Mouse (Mus musculus): ENCODE measurements at regions not wholly inside any gene's neighbourhood (a gene's known extent, or its start where the extent isn't known, plus 50 kb on each side); places are given as distances from the start of the nearest gene placed in this dataset.

DNA sequence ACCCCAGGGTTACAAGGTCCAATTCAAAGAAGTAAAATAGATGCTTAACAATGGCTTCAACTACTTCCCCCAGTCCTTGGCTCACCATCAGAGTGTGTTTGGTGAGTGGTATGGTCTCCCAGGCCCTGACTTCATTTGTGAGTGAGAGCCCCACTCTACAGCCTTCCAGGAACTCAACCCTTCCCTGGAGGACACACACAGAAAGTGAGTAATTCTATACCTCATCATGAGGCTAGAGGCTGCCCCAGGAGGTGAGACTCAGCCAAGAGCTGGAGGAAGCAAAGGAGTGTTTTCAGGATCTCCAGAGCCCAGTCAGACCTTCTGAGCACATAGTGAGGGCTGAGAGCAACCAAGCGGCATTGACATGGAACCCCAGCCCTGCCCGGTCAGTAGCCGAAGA is 200.6 kb downstream of the Xxylt1 start:
- no peak for DNase-seq

DNA sequence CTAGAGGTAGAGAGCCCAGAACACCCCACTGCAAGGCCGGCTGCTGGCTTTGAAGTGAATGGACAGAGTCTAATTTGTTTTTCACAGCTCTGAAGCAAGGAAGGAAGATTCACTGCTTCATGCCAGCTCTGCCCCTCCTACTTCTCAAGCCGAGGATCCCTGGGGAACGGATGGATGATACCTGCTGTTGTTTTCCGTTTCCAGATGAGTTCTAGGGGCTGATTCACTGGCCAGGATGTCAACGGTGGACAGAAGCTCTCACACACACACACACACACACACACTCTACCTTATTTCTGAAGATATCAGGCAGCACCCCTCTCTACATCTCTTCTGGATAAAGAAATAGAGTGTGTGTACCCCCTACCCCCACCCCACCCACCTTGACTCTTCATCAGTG is 200.0 kb downstream of the Xxylt1 start:
- peak; percentile 38 for DNase-seq

DNA sequence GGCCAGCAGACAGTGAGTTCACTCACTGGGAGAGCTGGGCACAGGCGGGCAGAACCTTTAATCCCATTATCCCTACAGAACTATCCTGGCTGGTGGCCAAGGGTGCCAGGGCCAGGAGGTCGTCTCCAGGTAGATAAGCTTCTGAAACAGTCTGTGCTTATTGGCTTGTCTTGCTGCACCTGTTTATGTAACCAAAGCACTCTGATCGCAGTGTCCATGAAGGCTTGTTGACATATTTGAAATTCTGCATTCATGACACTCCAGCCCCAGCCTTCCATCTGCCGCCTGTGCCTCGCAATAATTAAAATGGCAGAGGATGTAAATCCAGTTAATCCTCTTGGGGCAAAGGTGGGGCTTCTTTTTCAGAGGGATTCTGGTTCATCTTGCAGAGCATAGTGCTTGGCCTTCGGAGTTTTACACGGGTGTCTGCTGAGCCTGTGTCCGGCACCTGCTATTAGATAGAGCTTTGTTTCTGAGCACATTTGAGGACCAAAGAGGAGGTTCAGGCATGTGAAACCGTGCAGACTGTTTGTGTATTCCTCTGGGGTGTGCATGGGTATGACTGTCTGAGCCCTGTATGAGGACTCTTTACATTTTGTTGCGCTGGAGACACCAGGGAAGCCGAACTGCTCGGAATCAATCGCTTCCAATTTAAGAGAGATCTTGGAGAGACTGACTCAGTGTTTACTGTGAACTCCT is 197.6 kb downstream of the Xxylt1 start:
- peak; percentile 22 for DNase-seq

DNA sequence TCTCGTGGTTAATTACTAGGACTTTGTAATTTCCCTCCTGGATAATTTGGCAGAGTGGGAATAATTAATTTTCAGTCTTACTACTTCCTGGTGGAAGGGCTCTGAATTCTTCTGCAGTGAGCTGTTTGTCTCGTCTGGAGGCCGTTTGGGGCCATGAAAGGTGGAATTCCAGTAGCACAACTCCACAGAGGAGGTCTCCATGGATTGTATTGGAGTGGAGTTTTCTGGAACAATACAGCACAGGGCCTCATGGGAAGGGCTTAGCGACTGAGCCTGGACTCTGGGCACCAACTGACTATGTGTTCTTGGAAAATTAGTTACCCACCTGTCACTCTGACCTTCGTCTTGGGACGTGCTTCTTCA is 197.1 kb downstream of the Xxylt1 start:
- DNase-seq = peak; percentile 48

DNA sequence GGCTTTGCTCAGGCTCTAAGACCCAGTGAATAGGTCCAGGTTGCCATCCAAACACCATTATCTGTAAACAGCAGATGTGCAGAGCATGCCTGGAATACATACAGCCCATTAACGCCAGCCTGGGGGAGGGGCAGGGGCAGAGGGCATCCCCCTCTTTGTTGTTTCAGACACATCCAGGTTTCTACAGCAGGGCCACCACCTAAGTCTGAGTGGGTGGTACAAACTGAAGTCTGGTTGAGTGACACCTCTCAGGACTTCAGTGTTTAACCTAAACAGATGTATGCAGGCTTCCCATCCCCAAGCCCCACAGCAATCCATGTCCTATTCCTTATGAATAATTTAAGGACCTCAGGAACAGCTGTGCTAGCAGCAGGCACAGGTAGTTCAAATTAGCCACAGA is 194.2 kb downstream of the Xxylt1 start:
- no peak for DNase-seq

DNA sequence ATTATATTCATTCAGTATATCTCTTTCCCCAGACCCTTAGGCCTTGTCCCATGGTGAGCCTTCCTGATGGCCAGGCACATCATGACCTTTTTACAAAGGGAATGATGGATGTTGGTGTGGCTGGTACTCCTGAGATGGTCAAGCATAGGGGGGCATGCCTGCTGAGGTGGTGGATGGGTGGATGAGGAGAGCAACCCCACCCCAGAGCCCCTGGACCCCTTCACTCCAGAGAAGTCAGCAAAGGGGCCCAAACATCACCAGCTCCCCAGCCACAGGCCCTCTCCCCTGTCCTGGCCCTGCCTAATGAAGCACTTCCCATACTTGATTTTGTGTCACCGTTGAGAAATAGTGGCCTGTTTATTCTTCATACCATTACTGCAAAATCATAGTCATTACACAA is 193.7 kb downstream of the Xxylt1 start:
- no peak for DNase-seq

DNA sequence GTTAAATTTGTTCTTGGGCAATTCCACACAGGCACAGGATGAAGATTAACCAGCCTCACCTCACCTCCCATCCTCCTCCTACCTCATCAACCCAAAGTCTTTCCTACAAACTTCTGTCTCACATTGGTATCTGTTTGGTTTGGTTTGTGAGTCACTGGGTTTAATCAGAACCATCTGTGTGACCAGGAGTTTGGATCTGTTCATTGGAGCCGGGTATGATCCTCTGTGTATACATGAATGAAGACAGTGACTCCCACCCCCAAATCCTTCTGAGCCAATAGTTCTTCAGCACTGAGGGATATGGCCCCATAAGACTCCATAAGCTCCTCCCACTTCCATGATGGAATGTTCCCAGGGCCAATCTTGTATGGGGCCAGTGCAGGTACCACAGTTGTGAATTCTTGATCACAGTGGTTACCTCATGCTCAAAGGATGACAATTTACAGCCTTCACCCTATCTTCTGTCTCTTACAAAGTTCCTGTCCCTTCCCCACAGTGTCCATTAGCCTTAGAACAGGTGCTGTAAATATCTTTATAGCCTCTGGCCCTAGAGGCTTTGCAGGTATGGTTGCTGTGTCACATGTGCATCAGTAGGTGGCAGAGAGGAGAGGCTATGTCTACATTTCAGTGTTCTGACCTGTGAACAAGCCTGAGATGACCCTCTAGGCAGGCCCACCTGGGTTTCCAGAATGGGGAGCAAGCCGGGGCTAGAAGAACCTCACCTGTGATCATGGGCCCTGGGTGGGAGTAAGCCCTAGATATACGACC is 192.5 kb downstream of the Xxylt1 start:
- no peak for DNase-seq

DNA sequence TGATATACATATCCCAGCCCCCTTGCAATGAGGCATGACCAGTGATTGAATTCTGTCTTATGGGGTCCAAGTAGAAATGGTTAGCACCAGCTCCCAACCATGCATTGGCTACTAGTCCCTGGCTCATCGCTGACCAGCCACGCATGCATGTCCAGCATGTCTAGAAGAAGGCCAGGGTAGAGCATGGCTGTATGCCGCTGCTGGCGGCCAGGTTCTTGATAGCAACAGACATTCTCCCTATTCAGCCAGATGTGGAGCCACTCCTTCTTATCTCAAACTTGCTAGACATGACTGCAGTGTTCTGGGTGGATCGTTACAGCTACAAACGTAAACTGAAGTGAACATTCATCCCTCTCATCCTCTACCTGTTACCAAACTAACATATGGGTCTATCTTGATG is 188.6 kb downstream of the Xxylt1 start:
- DNase-seq = no peak

DNA sequence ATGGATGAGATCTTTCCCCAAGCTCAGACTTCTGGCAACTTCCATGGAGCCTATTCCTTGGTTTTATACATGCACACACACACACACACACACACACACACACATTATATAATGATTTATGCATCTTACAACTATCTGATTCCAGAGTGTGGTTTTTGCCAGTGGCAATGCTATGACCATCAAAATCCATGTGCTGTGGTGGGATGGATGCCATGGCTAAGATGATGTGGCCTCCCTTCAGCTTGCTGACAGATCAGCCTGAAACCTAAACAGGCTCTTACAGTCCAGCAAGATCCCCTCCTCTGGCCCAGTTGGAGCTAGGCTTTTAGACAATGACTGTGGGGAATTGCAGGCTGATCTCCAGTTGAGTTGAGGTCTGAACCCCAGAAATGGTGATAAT is 187.1 kb downstream of the Xxylt1 start:
- no peak for DNase-seq

DNA sequence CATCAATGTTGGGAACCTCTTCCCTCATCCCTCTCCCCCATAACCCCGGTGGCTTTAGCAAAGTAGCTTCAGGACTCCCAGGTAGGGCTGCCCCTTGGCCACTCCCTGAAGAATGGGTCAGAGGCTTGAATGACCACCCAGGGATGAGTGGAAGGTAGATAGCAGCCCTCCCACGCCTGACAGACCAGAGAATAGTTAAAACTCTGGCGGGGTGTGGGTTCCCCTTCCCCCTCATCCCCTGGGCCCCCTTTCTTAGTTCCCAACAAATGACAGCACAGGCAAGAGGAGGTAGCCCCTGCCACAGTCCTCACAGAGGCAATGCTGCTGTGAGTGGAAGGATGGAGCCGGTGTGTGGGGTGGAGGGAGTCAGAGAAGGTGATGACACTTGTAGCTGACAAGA is 186.2 kb downstream of the Xxylt1 start:
- no peak for DNase-seq

DNA sequence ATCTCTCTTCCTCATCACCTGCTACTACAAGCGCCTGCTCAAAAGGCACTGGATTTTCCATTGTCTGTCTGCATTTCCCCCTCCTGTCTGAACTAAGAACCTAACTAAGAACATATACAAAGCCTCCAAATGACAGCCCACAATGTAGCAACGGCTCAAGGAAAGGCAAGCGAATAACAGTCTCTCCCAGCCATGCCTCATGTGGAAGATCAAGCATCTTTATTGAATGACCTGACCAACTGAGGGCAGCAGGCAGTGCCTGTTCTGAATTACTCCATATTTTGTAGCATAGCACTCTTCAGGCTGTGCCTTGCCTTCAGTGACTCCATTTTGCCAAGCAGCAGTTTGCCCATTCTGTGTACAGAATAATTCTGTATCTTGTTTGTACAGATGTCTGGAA is 183.9 kb downstream of the Xxylt1 start:
- no peak for DNase-seq

DNA sequence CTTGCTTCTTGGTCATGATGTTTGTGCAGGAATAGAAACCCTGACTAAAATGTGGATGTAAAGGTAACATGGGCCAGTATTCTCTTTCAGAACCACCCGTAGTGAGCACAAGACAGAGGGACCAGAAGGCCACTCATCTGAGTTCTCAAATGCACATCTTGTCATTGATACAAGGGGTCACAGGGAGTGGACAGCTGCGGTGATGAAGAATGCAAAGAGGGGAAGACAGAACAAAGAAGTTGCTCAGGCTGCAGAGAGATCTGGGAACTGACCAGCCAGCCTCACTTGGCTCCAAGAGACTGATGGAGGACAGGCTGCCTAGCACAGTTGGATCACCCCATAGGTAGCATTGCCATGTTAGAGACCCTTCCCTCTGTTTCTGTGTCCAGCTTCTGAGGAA is 181.1 kb downstream of the Xxylt1 start:
- DNase-seq = no peak

DNA sequence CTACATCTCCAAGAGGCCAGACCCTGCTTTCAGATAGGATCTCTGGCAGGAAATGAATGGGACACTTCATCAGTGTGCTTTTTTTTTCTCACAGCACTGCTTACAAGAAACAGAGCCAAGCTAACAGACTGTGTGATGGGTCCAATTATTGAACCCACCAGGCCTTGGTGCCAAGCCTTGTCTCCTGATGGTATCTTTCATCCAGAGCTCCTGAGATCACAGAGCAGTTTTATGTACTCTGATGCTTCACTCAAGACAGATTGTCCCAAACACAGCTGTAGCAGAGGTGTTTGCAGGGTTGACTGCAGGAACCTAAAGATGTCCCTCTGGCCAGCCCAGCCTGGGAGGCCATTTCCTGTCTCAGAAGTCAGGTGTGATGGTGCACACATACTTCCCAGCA is 179.9 kb downstream of the Xxylt1 start:
- DNase-seq = no peak

Measured in kidney, adult 9 months (tissue).